Mouse (Mus musculus) olfactory bulb, adult 2 months (tissue): ENCODE data around the gene Kmt5c. TPM values are rescaled to one million over a fixed set of nuclear protein-coding genes. Genes with fewer than 3 reads are reported as not detected.

Source experiments
- H3K27ac ChIP-seq: fragments of 200-500 bp; 2 replicates; pipeline ENCODE4 v1.5.1; 2012; ENCODE audit warnings: low read depth, low read length; ENCODE audit not compliant: insufficient read depth
- H3K4me1 ChIP-seq: fragments of 200-500 bp; 2 replicates; pipeline ENCODE4 v1.6.1; 2012; ENCODE audit warnings: low read length; ENCODE audit not compliant: control insufficient read depth, insufficient read depth
- H3K4me3 ChIP-seq: fragments of 200-500 bp; 2 replicates; pipeline ENCODE4 v1.5.1; 2012; ENCODE audit warnings: mild to moderate bottlenecking, low read depth, low read length, moderate library complexity; ENCODE audit not compliant: insufficient read depth
- CTCF ChIP-seq: fragments of 200-500 bp; IDR thresholded peaks from 2 replicates; pipeline ENCODE4 v1.5.1; 2012; ENCODE audit warnings: low read depth, mild to moderate bottlenecking, low read length, moderate library complexity; ENCODE audit not compliant: insufficient read depth
- POLR2A ChIP-seq: fragments of 200-500 bp; IDR thresholded peaks from 2 replicates; pipeline ENCODE4 v1.6.1; 2012; ENCODE audit warnings: mild to moderate bottlenecking, low read depth, low read length, moderate library complexity; ENCODE audit not compliant: insufficient read depth
- WGBS: fragments of 180-500 bp; shearing (Covaris S2); methylation state at CpG from one replicate; pipeline ENCODE4 v1.1.7; 2018; 5-methylcytosine and 5-hydroxymethylcytosine counted together
- polyA plus RNA-seq: library from polyadenylated mRNA; stranded (reverse); fragments of >200 nt; gene quantifications from 2 replicates; pipeline ENCODE4 v1.2.4, GENCODE M21; 2012; ENCODE audit warnings: low replicate concordance; ENCODE audit not compliant: missing spikeins, insufficient read depth, insufficient read length

The Kmt5c gene
- polyA plus RNA-seq, 1 experiment, result not detected

DNA sequence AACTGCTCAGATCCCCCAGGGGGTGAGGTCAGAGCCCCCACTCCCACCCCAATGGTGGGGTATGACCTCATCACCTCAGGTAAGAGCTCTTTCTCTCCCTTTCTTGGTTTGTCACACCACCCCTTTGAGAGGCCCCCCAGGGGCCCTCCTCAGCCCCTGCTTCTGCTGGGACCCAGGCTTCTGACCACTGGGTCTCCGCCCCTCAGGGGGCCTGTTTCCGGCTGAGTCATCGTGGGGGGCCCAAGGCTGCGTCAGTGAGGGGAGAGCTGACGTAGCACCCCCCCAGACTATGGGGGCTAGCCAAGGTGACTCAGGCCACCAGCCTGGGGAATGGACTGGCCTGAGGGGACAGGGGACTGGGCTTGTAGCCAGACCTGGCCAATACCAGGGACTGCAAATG lies 40.0 kb downstream of the Kmt5c start:
- 38% methylated on average over 5 of the region's 5 CpGs for WGBS
- Histone ChIP-seq H3K4me1 (no peaks in the 10 kb centered on the region; the same call in 1 of the 2 replicates), H3K4me3 (no peak overlapping the region), H3K27ac (no peak overlapping the region)
- TF ChIP-seq CTCF (no peak), POLR2A (no peak)

DNA sequence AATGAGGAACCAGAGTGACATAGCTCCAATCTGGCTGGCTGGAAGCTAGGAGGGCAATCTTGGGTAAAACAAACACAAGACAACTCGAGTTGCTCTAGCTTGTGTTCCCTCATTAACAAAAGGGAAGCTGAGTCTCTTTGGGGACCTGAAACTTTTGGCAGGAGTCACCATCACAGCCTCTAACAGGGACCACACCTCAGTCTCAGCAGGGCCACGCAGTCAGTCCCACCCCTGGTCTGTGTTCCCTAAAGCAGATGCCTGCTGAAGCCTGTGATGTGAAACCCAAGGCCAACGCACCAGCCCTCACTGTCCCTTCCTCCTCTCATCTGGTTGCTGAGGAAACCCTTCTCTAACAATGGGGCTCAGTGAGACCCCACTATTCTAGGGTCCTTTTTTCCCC lies 42.2 kb downstream of the Kmt5c start:
- TF ChIP-seq POLR2A, result no peak
- no peak for TF ChIP-seq CTCF
- Histone ChIP-seq H3K27ac (no peak overlapping the region), H3K4me1 (no peaks in the 10 kb centered on the region; the same call in 1 of the 2 replicates), H3K4me3 (no peak overlapping the region)
- 64% methylated on average over 3 of the region's 3 CpGs for WGBS

DNA sequence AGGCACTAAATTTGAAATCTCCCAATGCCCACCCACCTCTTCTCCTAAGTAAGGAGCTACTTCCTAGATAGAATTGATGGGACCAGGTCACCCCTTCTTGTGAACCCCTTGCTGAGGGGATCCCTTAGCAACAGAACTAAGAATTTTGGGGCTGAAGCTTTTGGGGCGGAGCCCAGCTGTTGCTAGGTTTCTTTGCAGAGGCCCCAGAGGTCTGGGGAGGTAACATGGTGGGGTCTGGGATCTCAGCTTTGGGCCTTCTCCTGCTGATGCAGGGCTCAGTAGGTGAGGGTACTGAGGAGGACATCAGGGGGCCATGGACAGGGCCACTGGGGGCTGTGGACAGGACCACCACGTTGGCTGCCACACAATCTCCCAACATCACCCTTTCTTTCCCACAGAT lies 42.8 kb downstream of the Kmt5c start, which contains the start of the genes Il11 and Tmem190:
TSS of gene Il11 (minus strand) at position 101 of the 400 bp plus-strand sequence.
TSS of gene Tmem190 (plus strand) at position 179 of the 400 bp plus-strand sequence.
- WGBS, result 84% methylated on average over 2 of the region's 2 CpGs
- Histone ChIP-seq H3K4me1 (no peaks in the 10 kb centered on the region), H3K4me3 (no peak within 1 kb of the TSS), H3K27ac (no peak within 1 kb of the TSS)
- TF ChIP-seq POLR2A (no peak), CTCF (no peak)

DNA sequence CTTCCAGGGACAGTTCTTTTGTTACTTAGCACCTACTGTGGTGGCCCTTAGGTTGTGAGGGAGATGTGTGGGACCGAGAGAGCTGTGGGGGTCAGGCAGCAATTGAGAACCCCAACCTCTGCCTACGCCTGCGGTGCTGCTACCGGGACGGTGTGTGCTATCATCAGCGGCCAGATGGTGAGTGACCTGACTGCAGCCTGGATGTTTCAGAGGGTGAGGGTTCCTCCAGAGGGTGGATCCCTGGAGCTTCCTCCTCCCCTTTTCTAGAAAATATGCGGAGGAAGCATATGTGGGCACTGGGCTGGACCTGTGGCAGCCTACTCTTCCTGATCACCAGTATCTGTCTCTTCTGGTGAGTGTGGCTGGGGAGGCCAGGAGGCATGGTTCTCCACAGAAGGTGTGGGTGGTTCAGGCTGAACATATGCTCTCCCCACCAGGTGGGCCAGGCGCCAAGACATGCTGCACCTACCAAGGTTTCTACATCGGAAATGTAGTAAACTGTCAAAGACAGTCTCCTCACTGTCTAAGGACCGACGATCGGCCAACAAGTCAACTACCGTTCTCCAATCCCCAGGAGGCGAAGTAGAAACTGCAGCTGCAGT lies 43.9 kb downstream of the Kmt5c start:
- WGBS, result 91% methylated on average over 14 of the region's 14 CpGs
- H3K27ac ChIP-seq, result no peak overlapping the region
- peaks cover 4% of the 10 kb centered on the region for H3K4me1 ChIP-seq
- H3K4me3 ChIP-seq, result no peak overlapping the region
- TF ChIP-seq CTCF, result no peak

DNA sequence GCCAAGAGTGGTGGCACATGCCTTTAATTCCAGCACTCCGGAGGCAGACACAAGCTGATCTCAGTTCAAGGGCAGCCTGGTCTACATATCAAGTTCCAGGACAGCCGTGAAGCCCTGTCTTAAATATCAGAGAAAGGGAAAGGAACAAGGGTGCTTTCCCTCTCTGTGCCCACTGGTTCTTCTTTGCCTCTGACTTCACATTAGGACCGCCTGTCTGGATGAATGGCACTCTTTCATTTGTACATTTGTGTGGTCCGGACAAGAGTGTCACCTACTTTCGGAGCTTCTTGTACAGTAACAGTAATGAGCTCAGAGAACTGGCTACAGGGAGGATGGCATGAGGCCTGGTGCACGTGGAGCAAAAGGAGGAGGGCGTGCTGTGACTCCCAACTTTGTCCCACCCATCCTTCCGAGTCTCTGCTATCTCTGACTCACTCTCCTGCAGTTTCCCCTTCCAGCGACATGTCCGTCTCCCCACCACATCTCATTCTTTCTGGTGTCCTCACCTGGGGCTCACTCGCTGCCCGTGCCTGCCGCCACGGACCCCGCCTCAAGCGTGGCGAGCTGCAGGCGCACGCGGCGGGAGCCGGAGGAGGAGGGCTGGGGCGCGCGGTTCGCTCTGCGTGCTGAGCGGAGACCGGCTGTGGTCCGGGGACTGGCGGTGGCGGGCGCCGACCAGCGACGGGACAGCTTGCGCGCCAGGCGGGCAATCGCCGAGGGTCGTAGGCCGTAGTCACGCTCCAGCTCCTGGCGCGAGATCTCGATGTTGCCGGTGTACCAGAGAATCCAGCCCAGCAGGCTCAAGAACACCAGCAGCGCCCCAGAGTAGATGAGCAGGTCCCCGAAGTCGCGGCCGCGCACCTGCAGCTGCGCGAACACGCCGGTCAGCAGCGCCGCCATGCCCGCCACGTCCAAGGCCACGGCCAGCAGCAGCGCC lies 48.9 kb downstream of the Kmt5c start:
- WGBS, result 3% methylated on average over 64 of the region's 64 CpGs
- Histone ChIP-seq H3K27ac (no peak overlapping the region), H3K4me3 (peak overlapping the region; percentile 53), H3K4me1 (peaks cover 10% of the 10 kb centered on the region)
- no peak for TF ChIP-seq CTCF
- TF ChIP-seq POLR2A, result no peak

DNA sequence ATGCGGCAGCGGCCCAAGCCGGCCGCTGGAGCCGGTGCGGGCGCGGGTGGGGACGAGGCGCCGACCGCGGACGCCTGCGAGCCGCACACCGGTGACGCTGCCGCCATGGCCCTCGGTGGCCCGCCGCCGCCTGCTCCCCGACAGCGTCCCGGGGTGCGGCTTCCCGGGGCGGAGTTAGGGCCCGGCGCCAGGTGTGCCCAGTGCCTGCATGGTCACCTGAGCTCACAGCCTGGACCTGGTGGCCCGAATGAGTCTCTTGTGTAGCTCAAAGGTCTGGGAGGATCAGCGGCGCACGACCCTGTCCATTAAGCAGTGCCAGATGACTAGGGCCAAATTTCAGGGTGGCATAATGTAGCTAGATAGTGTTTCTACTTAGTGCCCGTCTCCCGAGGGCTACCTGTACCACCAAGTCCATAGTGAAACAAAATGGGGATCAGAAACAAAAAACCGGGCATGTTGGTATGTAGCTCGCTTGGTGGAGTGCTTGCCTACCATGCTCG lies 49.6 kb downstream of the Kmt5c start, which contains the start of gene Tmem238:
TSS of gene Tmem238 (minus strand) at position 221 of the 500 bp plus-strand sequence.
- WGBS, result 10% methylated on average over 40 of the region's 40 CpGs
- Histone ChIP-seq H3K4me1 (peaks cover 16% of the 10 kb centered on the region), H3K27ac (no peak within 1 kb of the TSS), H3K4me3 (peak within 1 kb of the TSS; percentile 53)
- TF ChIP-seq POLR2A (no peak), CTCF (no peak)

DNA sequence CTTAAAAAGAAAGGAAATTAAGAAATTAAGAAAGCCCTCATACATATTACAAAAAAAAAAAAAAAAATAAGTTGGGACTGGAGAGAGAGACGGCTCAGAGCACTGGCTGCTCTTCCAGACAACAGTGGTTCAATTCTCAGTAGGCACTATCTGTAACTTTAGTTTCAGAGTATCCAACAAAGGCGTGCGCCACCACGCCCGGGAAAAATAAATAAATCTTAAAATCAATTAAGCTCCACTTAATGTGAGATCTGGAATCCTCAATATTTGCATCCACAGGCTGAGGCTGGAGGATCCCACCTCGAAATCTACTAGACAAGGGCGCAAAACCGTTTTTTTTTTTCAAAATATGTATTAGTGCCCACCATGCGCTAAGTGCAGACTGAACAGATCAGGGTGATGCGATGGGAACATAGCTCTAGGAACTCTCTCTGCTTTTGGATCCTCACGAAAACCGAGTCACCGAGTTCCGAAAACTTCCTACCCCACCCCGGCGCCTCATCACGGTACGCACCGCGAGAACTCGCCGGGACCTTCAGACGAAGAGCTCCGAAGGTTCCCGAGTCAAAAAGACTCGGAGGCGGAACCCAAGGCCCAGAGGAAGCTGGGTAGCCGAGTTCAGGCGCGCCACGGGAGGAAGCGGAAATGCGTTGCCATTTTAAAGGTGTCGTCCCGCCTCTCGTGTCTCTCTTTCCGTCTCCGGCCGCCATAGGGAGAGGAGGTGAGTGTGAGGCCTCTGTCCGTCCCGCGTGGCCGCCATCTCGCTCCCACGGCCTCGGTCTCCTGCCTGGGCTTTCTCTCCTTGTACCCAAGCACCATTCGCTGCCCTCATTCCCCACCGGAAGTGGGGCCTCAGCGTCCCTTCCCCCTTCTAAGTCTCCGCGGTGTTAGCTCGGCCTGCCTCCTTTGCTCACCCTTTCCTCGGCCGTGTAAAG lies 52.6 kb downstream of the Kmt5c start, which contains the start of gene Rpl28:
TSS of gene Rpl28 (plus strand) at position 597 of the 935 bp plus-strand sequence.
- peak within 1 kb of the TSS; percentile 91 for H3K4me3 ChIP-seq
- WGBS, result under 1% methylated on average over 53 of the region's 54 CpGs
- H3K4me1 ChIP-seq, result peaks cover 16% of the 10 kb centered on the region
- H3K27ac ChIP-seq, result peak within 1 kb of the TSS; percentile 68
- TF ChIP-seq CTCF (no peak), POLR2A (peak; percentile 96)

DNA sequence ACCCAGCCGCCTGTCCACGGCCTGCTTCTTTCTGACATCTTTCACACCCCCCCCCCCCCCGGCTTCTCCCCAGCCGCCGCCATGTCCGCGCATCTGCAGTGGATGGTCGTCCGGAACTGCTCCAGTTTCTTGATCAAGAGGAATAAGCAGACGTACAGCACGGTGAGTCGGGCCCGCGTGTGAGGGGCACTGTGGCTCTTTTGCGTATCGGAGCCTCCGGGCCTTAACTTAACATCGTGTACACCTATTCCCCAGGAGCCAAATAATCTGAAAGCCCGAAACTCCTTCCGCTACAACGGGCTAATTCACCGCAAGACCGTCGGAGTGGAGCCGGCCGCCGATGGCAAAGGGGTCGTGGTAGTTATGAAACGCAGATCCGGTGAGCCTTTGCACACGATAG lies 53.3 kb downstream of the Kmt5c start:
- 0 out of 2 replicates have a peak overlapping the region, but pooled peaks have one; percentile 68 for H3K27ac ChIP-seq
- WGBS, result under 1% methylated on average over 31 of the region's 31 CpGs
- H3K4me3 ChIP-seq, result peak overlapping the region; percentile 91

More for the DNA sequence above, 53.3 kb downstream of the Kmt5c start:
- peaks cover 15% of the 10 kb centered on the region for H3K4me1 ChIP-seq
